In the genomic region with DNA sequence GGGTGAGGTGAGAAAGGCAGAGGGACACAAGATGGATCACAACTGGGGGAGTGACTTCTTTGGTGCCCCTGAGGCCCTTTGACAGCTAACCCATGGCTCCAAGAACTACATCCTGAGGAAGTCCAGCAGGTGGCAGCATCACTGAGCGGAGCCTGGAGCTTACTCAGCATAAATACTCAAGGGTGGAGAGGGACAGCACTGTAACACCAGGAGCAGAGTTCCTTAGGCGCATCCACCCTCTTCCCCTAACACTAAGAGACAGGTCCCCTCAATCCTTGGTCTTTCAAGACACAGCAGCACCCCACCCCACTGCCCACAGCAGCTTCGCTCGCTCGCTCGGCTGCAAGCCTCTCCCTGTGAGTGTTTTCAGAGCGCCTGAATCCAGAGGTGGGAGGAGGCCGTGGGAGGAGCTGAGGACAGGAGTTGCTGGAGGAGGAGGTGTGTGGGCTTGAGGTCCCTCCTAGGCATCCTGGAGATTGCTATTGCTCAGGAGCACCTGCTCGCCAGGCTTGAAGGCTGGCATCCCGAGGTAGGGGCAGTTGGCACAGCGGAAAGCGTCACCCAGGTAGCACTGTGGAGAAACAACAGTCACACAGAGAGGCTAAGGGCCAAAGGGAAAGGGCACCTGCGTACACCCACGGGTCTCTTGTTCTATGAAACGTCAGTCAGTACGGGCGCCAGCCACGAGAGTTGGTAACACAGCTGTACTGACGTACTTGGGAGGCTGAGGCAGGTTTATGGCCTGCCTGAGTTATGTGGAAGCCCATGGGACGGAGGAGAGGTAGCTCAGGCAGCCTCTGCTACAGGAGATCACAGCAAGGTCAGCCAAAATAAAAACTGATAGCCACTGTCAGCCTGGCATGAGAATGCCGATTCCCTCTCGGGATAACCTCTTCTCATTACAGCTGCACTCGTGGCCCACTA, we compare ENCODE assay signal across 9 mouse cellular contexts. TPM values are rescaled to one million over a fixed set of nuclear protein-coding genes. Genes with fewer than 3 reads are reported as not detected.
A peak's percentile ranks its signal among the peaks of the same experiment; 100 is the strongest.
DNase-seq lines count a peak whose midpoint lies in the region; ATAC-seq and TF ChIP-seq lines count a peak whose summit lies in the region.
"Had no signal": no experiment of that assay in that cellular context is flagged by ENCODE, and none has a peak within 500 bp of the region (broad histone marks: within the 10 kb centered on the region; RNA-seq: fewer than 3 reads in every experiment).

No protein-coding gene starts in this region.

- no peak overlapping the region for H3K27ac ChIP-seq in forebrain, embryonic 10.5 days
- no peak overlapping the region for H3K27ac ChIP-seq in hindbrain, embryonic 13.5 days
- no peak overlapping the region for H3K27ac ChIP-seq in midbrain, embryonic 11.5 days (ENCODE audit: low read depth, low read length)
- no peak overlapping the region for H3K27ac ChIP-seq in spleen, adult 2 months (ENCODE audit: insufficient read depth, low read length)
- H3K27ac ChIP-seq: limb, embryonic 15.5 days had no signal

- H3K4me3 ChIP-seq in forebrain, embryonic 10.5 days: no peak overlapping the region
- H3K4me3 ChIP-seq in hindbrain, embryonic 13.5 days: no peak overlapping the region
- H3K4me3 ChIP-seq in midbrain, embryonic 11.5 days (ENCODE audit: low read depth, low read length): no peak overlapping the region
- H3K4me3 ChIP-seq in spleen, adult 2 months (ENCODE audit: extremely low read depth, insufficient read depth, insufficient read length): no peak overlapping the region
- H3K4me3 ChIP-seq: limb, embryonic 15.5 days had no signal

- peaks cover 17% of the 10 kb centered on the region for H3K4me1 ChIP-seq in forebrain, embryonic 10.5 days
- no peaks in the 10 kb centered on the region for H3K4me1 ChIP-seq in hindbrain, embryonic 13.5 days (replicated peaks)
- no peaks in the 10 kb centered on the region for H3K4me1 ChIP-seq in midbrain, embryonic 11.5 days (ENCODE audit: control insufficient read depth, insufficient read depth, low read length)
- no peaks in the 10 kb centered on the region for H3K4me1 ChIP-seq in spleen, adult 2 months (ENCODE audit: control insufficient read depth, insufficient read depth, insufficient read length)
- H3K4me1 ChIP-seq: limb, embryonic 15.5 days had no signal

- ATAC-seq in hindbrain, embryonic 13.5 days (ENCODE audit: low FRiP score): peak; percentile 46
- peak; percentile 50; the same call in 1 of the 2 replicates for ATAC-seq in midbrain, embryonic 11.5 days (ENCODE audit: low FRiP score)

- intact Hi-C loops in left cerebral cortex, postnatal 4 days (cut with DNase I): no loop called here

- no peak overlapping the region for H3K4me2 ChIP-seq in hindbrain, embryonic 13.5 days
- no peak overlapping the region for H3K4me2 ChIP-seq in midbrain, embryonic 11.5 days
- H3K4me2 ChIP-seq: limb, embryonic 15.5 days had no signal

- no peak overlapping the region for H3K9ac ChIP-seq in hindbrain, embryonic 13.5 days
- H3K9ac ChIP-seq in midbrain, embryonic 11.5 days (ENCODE audit: low read length): no peak overlapping the region
- H3K9ac ChIP-seq: limb, embryonic 15.5 days had no signal

- H3K27me3 ChIP-seq in forebrain, embryonic 10.5 days (ENCODE audit: poor library complexity, severe bottlenecking): no peaks in the 10 kb centered on the region
- no peaks in the 10 kb centered on the region for H3K27me3 ChIP-seq in hindbrain, embryonic 13.5 days
- no peaks in the 10 kb centered on the region for H3K27me3 ChIP-seq in midbrain, embryonic 11.5 days (ENCODE audit: control insufficient read depth, insufficient read depth, low read length)
- H3K27me3 ChIP-seq in spleen, adult 2 months (ENCODE audit: control insufficient read depth, insufficient read depth, low read length): no peaks in the 10 kb centered on the region
- H3K27me3 ChIP-seq: limb, embryonic 15.5 days had no signal

- peak; percentile 55; the same call in 1 of the 2 replicates for TF ChIP-seq CTCF in spleen, adult 2 months (IDR thresholded peaks at IDR 0.05; ENCODE audit: extremely low read depth, insufficient read depth, insufficient read length, insufficient replicate concordance)

- H3K9me3 ChIP-seq in forebrain, embryonic 10.5 days: no peaks in the 10 kb centered on the region
- H3K9me3 ChIP-seq in hindbrain, embryonic 13.5 days: no peaks in the 10 kb centered on the region
- no peaks in the 10 kb centered on the region for H3K9me3 ChIP-seq in midbrain, embryonic 11.5 days (ENCODE audit: control insufficient read depth, low read length)
- H3K9me3 ChIP-seq: limb, embryonic 15.5 days had no signal

- peak; percentile 50 to 56 for DNase-seq in cerebellum, adult 18-20 months
- no peak for DNase-seq in cerebellum, adult 8-10 months
- DNase-seq in adrenal gland, postnatal 25 days: peak; percentile 55
- peak; percentile 56 for DNase-seq in forebrain, embryonic 10.5 days (ENCODE audit: extremely low spot score, low spot score)
- DNase-seq in left cerebral cortex, postnatal 4 days: peak; percentile 54
- DNase-seq in midbrain, embryonic 11.5 days (ENCODE audit: low spot score, missing footprints): peak; percentile 91
- DNase-seq in spleen, adult 2 months (ENCODE audit: low read depth in 1 of 2, low spot score in 2 of 2): peak in 1 of 2 experiments; percentile 50

- WGBS in forebrain, embryonic 10.5 days: 78% methylated on average over 23 of the region's 23 CpGs
- 85% methylated on average over 23 of the region's 23 CpGs for WGBS in hindbrain, embryonic 13.5 days
- 79% methylated on average over 23 of the region's 23 CpGs for WGBS in midbrain, embryonic 11.5 days
- 95% methylated on average over 23 of the region's 23 CpGs for WGBS in spleen, adult 2 months

- TF ChIP-seq POLR2A in spleen, adult 2 months (IDR thresholded peaks at IDR 0.05; ENCODE audit: low read depth, low read length): no peak

- peaks cover 80% of the 10 kb centered on the region for H3K36me3 ChIP-seq in forebrain, embryonic 10.5 days (replicated peaks)
- peaks cover 72% of the 10 kb centered on the region for H3K36me3 ChIP-seq in hindbrain, embryonic 13.5 days
- peaks cover 10% of the 10 kb centered on the region for H3K36me3 ChIP-seq in midbrain, embryonic 11.5 days (ENCODE audit: control insufficient read depth, insufficient read depth, low read length)
- peaks cover 21% of the 10 kb centered on the region for H3K36me3 ChIP-seq in spleen, adult 2 months (ENCODE audit: control insufficient read depth, insufficient read depth, low read length)

RNA-seq across cellular contexts. Expression of gene Ccl17, which starts 12.6 kb away (rescaled TPM):
- total RNA-seq in adrenal gland, postnatal 25 days (2021): 0.70 TPM in 1 of 2 replicates, not detected in the other
- not detected in 2 replicates for polyA plus RNA-seq in forebrain, embryonic 10.5 days (2016; fragmentation: Nextera tagmentation; extraction: Ambion mirVana)
- polyA plus RNA-seq in hindbrain, embryonic 13.5 days (2015; fragmentation: Nextera tagmentation; extraction: Ambion mirVana): 0.43 TPM in 1 of 2 replicates, not detected in the other
- 1 to 10 TPM; 2.4 to 2.8 TPM for total RNA-seq in left cerebral cortex, postnatal 4 days (2021)
- not detected in 2 replicates for polyA plus RNA-seq in midbrain, embryonic 11.5 days (2014; fragmentation: Nextera tagmentation; extraction: Ambion mirVana)
- not detected in 2 replicates for polyA plus RNA-seq in spleen, adult 2 months (2012; rRNA removed)
- polyA plus RNA-seq: limb, embryonic 15.5 days had no signal

RNA-seq across cellular contexts. Expression of gene Coq9, which starts 15.2 kb away (rescaled TPM):
- total RNA-seq in adrenal gland, postnatal 25 days (2021): 199 and 209 TPM in 2 replicates
- 51.1 and 56.6 TPM in 2 replicates for polyA plus RNA-seq in forebrain, embryonic 10.5 days (2016; fragmentation: Nextera tagmentation; extraction: Ambion mirVana)
- 55.4 and 59.1 TPM in 2 replicates for polyA plus RNA-seq in hindbrain, embryonic 13.5 days (2015; fragmentation: Nextera tagmentation; extraction: Ambion mirVana)
- total RNA-seq in left cerebral cortex, postnatal 4 days (2021): 10 to 100 TPM; 41.8 to 42.4 TPM
- polyA plus RNA-seq in midbrain, embryonic 11.5 days (2014; fragmentation: Nextera tagmentation; extraction: Ambion mirVana): 49.4 and 51.5 TPM in 2 replicates
- polyA plus RNA-seq in spleen, adult 2 months (2012; rRNA removed): 70.8 and 109 TPM in 2 replicates

RNA-seq across cellular contexts. Expression of gene Ciapin1, which starts 15.3 kb away (rescaled TPM):
- total RNA-seq in adrenal gland, postnatal 25 days (2021): 112 and 175 TPM in 2 replicates
- 178 and 180 TPM in 2 replicates for polyA plus RNA-seq in forebrain, embryonic 10.5 days (2016; fragmentation: Nextera tagmentation; extraction: Ambion mirVana)
- polyA plus RNA-seq in hindbrain, embryonic 13.5 days (2015; fragmentation: Nextera tagmentation; extraction: Ambion mirVana): 197 and 202 TPM in 2 replicates
- total RNA-seq in left cerebral cortex, postnatal 4 days (2021): 10 to 100 TPM; 84.3 to 84.6 TPM
- polyA plus RNA-seq in midbrain, embryonic 11.5 days (2014; fragmentation: Nextera tagmentation; extraction: Ambion mirVana): 134 and 154 TPM in 2 replicates
- 27.1 and 32.8 TPM in 2 replicates for polyA plus RNA-seq in spleen, adult 2 months (2012; rRNA removed)

RNA-seq across cellular contexts. Expression of gene Polr2c, which starts 34.4 kb away (rescaled TPM):
- 62.1 and 66.2 TPM in 2 replicates for total RNA-seq in adrenal gland, postnatal 25 days (2021)
- 176 and 179 TPM in 2 replicates for polyA plus RNA-seq in forebrain, embryonic 10.5 days (2016; fragmentation: Nextera tagmentation; extraction: Ambion mirVana)
- 119 and 136 TPM in 2 replicates for polyA plus RNA-seq in hindbrain, embryonic 13.5 days (2015; fragmentation: Nextera tagmentation; extraction: Ambion mirVana)
- 10 to 100 TPM; 53.6 to 63.3 TPM for total RNA-seq in left cerebral cortex, postnatal 4 days (2021)
- polyA plus RNA-seq in midbrain, embryonic 11.5 days (2014; fragmentation: Nextera tagmentation; extraction: Ambion mirVana): 160 and 169 TPM in 2 replicates
- 56.4 and 56.8 TPM in 2 replicates for polyA plus RNA-seq in spleen, adult 2 months (2012; rRNA removed)

RNA-seq across cellular contexts. Expression of gene Cx3cl1, which starts 51.1 kb away (rescaled TPM):
- 23.0 and 25.2 TPM in 2 replicates for total RNA-seq in adrenal gland, postnatal 25 days (2021)
- 8.9 and 11.1 TPM in 2 replicates for polyA plus RNA-seq in forebrain, embryonic 10.5 days (2016; fragmentation: Nextera tagmentation; extraction: Ambion mirVana)
- 15.0 and 15.8 TPM in 2 replicates for polyA plus RNA-seq in hindbrain, embryonic 13.5 days (2015; fragmentation: Nextera tagmentation; extraction: Ambion mirVana)
- 100 to 1,000 TPM in 1 of 2 experiments, 10 to 100 TPM in 1; 88.5 to 111 TPM for total RNA-seq in left cerebral cortex, postnatal 4 days (2021)
- 9.4 and 10.4 TPM in 2 replicates for polyA plus RNA-seq in midbrain, embryonic 11.5 days (2014; fragmentation: Nextera tagmentation; extraction: Ambion mirVana)
- 3.0 and 3.1 TPM in 2 replicates for polyA plus RNA-seq in spleen, adult 2 months (2012; rRNA removed)
